Mouse (Mus musculus) brain, embryonic 18.5 days (tissue): Measurements from ENCODE around the gene Gm9922.

Experiments used
- DNase-seq: peaks from one replicate; pipeline ENCODE4 v3.0.0-alpha.2; 2012; ENCODE audit warnings: low read depth, low spot score

Gene Gm9922

GRCm38 (mm10) chr14:101687696-101688095 lies 41.9 kb downstream of the Gm9922 start:
- DNase-seq, result no peak
